In the genomic region with DNA sequence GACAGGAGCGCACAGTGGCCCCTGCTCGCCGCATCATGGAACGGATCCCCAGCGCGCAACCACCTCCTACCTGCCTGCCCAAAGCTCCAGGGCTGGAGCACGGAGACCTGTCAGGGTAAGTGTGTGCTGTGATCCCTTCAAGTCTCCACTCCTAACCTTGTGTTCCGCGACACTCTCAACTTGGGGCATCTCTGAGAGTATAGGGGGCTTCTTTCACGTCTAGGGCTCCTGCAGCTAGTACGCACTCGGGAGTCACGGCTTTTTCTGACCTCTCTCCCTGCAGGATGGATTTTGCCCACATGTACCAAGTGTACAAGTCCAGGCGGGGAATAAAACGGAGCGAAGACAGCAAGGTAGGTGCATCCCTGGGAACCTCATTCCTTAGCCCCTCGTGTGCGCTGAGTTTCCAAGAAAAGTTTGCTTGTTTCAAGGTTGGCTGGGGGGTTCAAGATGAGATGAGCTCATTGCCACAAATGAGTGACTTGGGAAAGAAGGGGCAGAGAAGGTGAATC, we compare ENCODE assay signal across 7 mouse cellular contexts. TPM values are rescaled to one million over a fixed set of nuclear protein-coding genes. Genes with fewer than 3 reads are reported as not detected.
DNase-seq lines count a peak whose midpoint lies in the region; ATAC-seq lines count a peak whose summit lies in the region.

No protein-coding gene starts in this region.

- no peaks in the 10 kb centered on the region for H3K9me3 ChIP-seq in forebrain, embryonic 11.5 days (ENCODE audit: control insufficient read depth, low read length)
- H3K9me3 ChIP-seq in limb, embryonic 12.5 days, result no peaks in the 10 kb centered on the region
- no peaks in the 10 kb centered on the region for H3K9me3 ChIP-seq in neural tube, embryonic 15.5 days (replicated peaks)

- peaks cover 11% of the 10 kb centered on the region; the same call in 1 of the 2 replicates for H3K4me1 ChIP-seq in forebrain, embryonic 11.5 days (replicated peaks; ENCODE audit: control insufficient read depth, insufficient read depth, low read length)
- H3K4me1 ChIP-seq in limb, embryonic 12.5 days (replicated peaks), result peaks cover 17% of the 10 kb centered on the region
- peaks cover 32% of the 10 kb centered on the region for H3K4me1 ChIP-seq in neural tube, embryonic 15.5 days

- ATAC-seq in forebrain, embryonic 11.5 days (replicated peaks; ENCODE audit: low FRiP score), result no peak
- no peak for ATAC-seq in limb, embryonic 12.5 days (ENCODE audit: insufficient number of reproducible peaks, insufficient read depth, low FRiP score, low TSS enrichment, low read depth)
- no peak for ATAC-seq in neural tube, embryonic 15.5 days (ENCODE audit: low FRiP score)

- DNase-seq in ovary, postnatal 10 days (ENCODE audit: low spot score), result peak; percentile 31
- DNase-seq in ovary, postnatal 14 days (ENCODE audit: low spot score), result no peak
- DNase-seq in forebrain, embryonic 11.5 days (ENCODE audit: low spot score), result no peak
- DNase-seq in right cerebral cortex, adult 18-20 months, result no peak
- no peak for DNase-seq in gastrocnemius, adult 8-10 months (ENCODE audit: low spot score in 2 of 2)

- peak overlapping the region; percentile 72 for H3K9ac ChIP-seq in forebrain, embryonic 11.5 days (ENCODE audit: low read length)
- H3K9ac ChIP-seq in limb, embryonic 12.5 days (replicated peaks), result peak overlapping the region; percentile 71
- H3K9ac ChIP-seq in neural tube, embryonic 15.5 days (replicated peaks), result peak overlapping the region; percentile 77

- H3K4me2 ChIP-seq in forebrain, embryonic 11.5 days (ENCODE audit: low read depth, low read length, severe bottlenecking), result peak overlapping the region; percentile 99
- H3K4me2 ChIP-seq in limb, embryonic 12.5 days, result peak overlapping the region; percentile 98
- peak overlapping the region; percentile 93 for H3K4me2 ChIP-seq in neural tube, embryonic 15.5 days

- under 1% methylated on average over 18 of the region's 18 CpGs for WGBS in forebrain, embryonic 11.5 days
- WGBS in limb, embryonic 12.5 days, result under 1% methylated on average over 18 of the region's 18 CpGs
- under 1% methylated on average over 18 of the region's 18 CpGs for WGBS in neural tube, embryonic 15.5 days

- no peaks in the 10 kb centered on the region for H3K36me3 ChIP-seq in forebrain, embryonic 11.5 days (ENCODE audit: control insufficient read depth, insufficient read depth, low read length)
- no peaks in the 10 kb centered on the region for H3K36me3 ChIP-seq in limb, embryonic 12.5 days
- no peaks in the 10 kb centered on the region for H3K36me3 ChIP-seq in neural tube, embryonic 15.5 days

- peak overlapping the region; percentile 55 for H3K4me3 ChIP-seq in forebrain, embryonic 11.5 days (ENCODE audit: low read depth, low read length)
- peak overlapping the region; percentile 57 for H3K4me3 ChIP-seq in limb, embryonic 12.5 days (replicated peaks)
- peak overlapping the region; percentile 63 for H3K4me3 ChIP-seq in neural tube, embryonic 15.5 days (replicated peaks)

- H3K27me3 ChIP-seq in forebrain, embryonic 11.5 days (ENCODE audit: control insufficient read depth, insufficient read depth, low read length), result peaks cover 4% of the 10 kb centered on the region; the same call in 1 of the 2 replicates
- H3K27me3 ChIP-seq in limb, embryonic 12.5 days, result peaks cover 45% of the 10 kb centered on the region
- no peaks in the 10 kb centered on the region for H3K27me3 ChIP-seq in neural tube, embryonic 15.5 days (replicated peaks)

- H3K27ac ChIP-seq in forebrain, embryonic 11.5 days (ENCODE audit: low read depth, low read length), result no peak overlapping the region
- H3K27ac ChIP-seq in limb, embryonic 12.5 days, result peak overlapping the region; percentile 35; the same call in 1 of the 2 replicates
- H3K27ac ChIP-seq in neural tube, embryonic 15.5 days (replicated peaks), result peak overlapping the region; percentile 94

RNA-seq across cellular contexts. Expression of a gene that starts 0.5 kb away (rescaled TPM):
- 5.7 and 6.9 TPM in 2 replicates for polyA plus RNA-seq in forebrain, embryonic 11.5 days (2014; fragmentation: Nextera tagmentation; extraction: Ambion mirVana)
- 2.1 and 2.2 TPM in 2 replicates for polyA plus RNA-seq in limb, embryonic 12.5 days (2016; fragmentation: Nextera tagmentation; extraction: Ambion mirVana)
- 5.3 and 8.5 TPM in 2 replicates for polyA plus RNA-seq in neural tube, embryonic 15.5 days (2015; fragmentation: Nextera tagmentation; extraction: Ambion mirVana)
- total RNA-seq in gastrocnemius, adult 8-10 months (2022), result 100 to 1,000 TPM in 3 of 4 experiments, 10 to 100 TPM in 1; 89.5 to 168 (median 130) TPM
